Mouse (Mus musculus): ENCODE data around the gene Mien1. TPM values are rescaled to one million over a fixed set of nuclear protein-coding genes. Genes with fewer than 3 reads are reported as not detected.
A peak's percentile ranks its signal among the peaks of the same experiment; 100 is the strongest.

Gene Mien1
- 192 and 197 TPM in 2 replicates for polyA plus RNA-seq (2012; rRNA removed)

- no peaks in the 10 kb centered on the region for H3K4me1 ChIP-seq (ENCODE audit: control insufficient read depth, insufficient read depth, low read length)
- peak within 1 kb of the TSS; percentile 64 for H3K4me3 ChIP-seq (ENCODE audit: insufficient read depth, low read length)
- no peak within 1 kb of the TSS for H3K27ac ChIP-seq (ENCODE audit: insufficient read depth, low read length)
- peak; percentile 83 for TF ChIP-seq CTCF (IDR thresholded peaks at IDR 0.05; ENCODE audit: extremely low read depth, insufficient read depth, low read length)
- peak; percentile 85 for TF ChIP-seq POLR2A (IDR thresholded peaks at IDR 0.05; ENCODE audit: extremely low read depth, insufficient read depth, low read length)
These were observed at the start of gene Mien1 for GRCm38 (mm10) chr11:98438331-98439158. TSS of gene Mien1 (minus strand) at chr11:98438991.

GRCm38 (mm10) chr11:98487526-98488040, 48.8 kb upstream of the Mien1 start:
- no peak for TF ChIP-seq CTCF (IDR thresholded peaks at IDR 0.05; ENCODE audit: extremely low read depth, insufficient read depth, low read length)
- TF ChIP-seq POLR2A (IDR thresholded peaks at IDR 0.05; ENCODE audit: extremely low read depth, insufficient read depth, low read length): no peak
- Histone ChIP-seq H3K27ac (ENCODE audit: insufficient read depth, low read length) (no peak overlapping the region), H3K4me3 (ENCODE audit: insufficient read depth, low read length) (no peak overlapping the region), H3K4me1 (ENCODE audit: control insufficient read depth, insufficient read depth, low read length) (no peaks in the 10 kb centered on the region)

GRCm38 (mm10) chr11:98485749-98486148, 47.0 kb upstream of the Mien1 start:
- no peak overlapping the region for H3K27ac ChIP-seq (ENCODE audit: insufficient read depth, low read length)
- TF ChIP-seq CTCF (IDR thresholded peaks at IDR 0.05; ENCODE audit: extremely low read depth, insufficient read depth, low read length) (no peak), POLR2A (IDR thresholded peaks at IDR 0.05; ENCODE audit: extremely low read depth, insufficient read depth, low read length) (no peak)
- no peak overlapping the region for H3K4me3 ChIP-seq (ENCODE audit: insufficient read depth, low read length)
- no peaks in the 10 kb centered on the region for H3K4me1 ChIP-seq (ENCODE audit: control insufficient read depth, insufficient read depth, low read length)

- Histone ChIP-seq H3K27ac (ENCODE audit: insufficient read depth, low read length) (no peak overlapping the region), H3K4me1 (ENCODE audit: control insufficient read depth, insufficient read depth, low read length) (no peaks in the 10 kb centered on the region), H3K4me3 (ENCODE audit: insufficient read depth, low read length) (no peak overlapping the region)
- no peak for TF ChIP-seq CTCF (IDR thresholded peaks at IDR 0.05; ENCODE audit: extremely low read depth, insufficient read depth, low read length)
- no peak for TF ChIP-seq POLR2A (IDR thresholded peaks at IDR 0.05; ENCODE audit: extremely low read depth, insufficient read depth, low read length)
These were observed 43.3 kb upstream of the Mien1 start for GRCm38 (mm10) chr11:98482067-98482466.

GRCm38 (mm10) chr11:98481231-98481630, 42.4 kb upstream of the Mien1 start:
- Histone ChIP-seq H3K27ac (ENCODE audit: insufficient read depth, low read length) (no peak overlapping the region), H3K4me3 (ENCODE audit: insufficient read depth, low read length) (no peak overlapping the region), H3K4me1 (ENCODE audit: control insufficient read depth, insufficient read depth, low read length) (no peaks in the 10 kb centered on the region)
- TF ChIP-seq CTCF (IDR thresholded peaks at IDR 0.05; ENCODE audit: extremely low read depth, insufficient read depth, low read length): no peak
- no peak for TF ChIP-seq POLR2A (IDR thresholded peaks at IDR 0.05; ENCODE audit: extremely low read depth, insufficient read depth, low read length)

- Histone ChIP-seq H3K27ac (ENCODE audit: insufficient read depth, low read length) (no peak overlapping the region), H3K4me3 (ENCODE audit: insufficient read depth, low read length) (no peak overlapping the region), H3K4me1 (ENCODE audit: control insufficient read depth, insufficient read depth, low read length) (no peaks in the 10 kb centered on the region)
- TF ChIP-seq POLR2A (IDR thresholded peaks at IDR 0.05; ENCODE audit: extremely low read depth, insufficient read depth, low read length) (no peak), CTCF (IDR thresholded peaks at IDR 0.05; ENCODE audit: extremely low read depth, insufficient read depth, low read length) (no peak)
These were observed 41.2 kb upstream of the Mien1 start for GRCm38 (mm10) chr11:98479940-98480497.

- Histone ChIP-seq H3K4me1 (ENCODE audit: control insufficient read depth, insufficient read depth, low read length) (no peaks in the 10 kb centered on the region), H3K4me3 (ENCODE audit: insufficient read depth, low read length) (no peak overlapping the region), H3K27ac (ENCODE audit: insufficient read depth, low read length) (no peak overlapping the region)
- no peak for TF ChIP-seq POLR2A (IDR thresholded peaks at IDR 0.05; ENCODE audit: extremely low read depth, insufficient read depth, low read length)
- no peak for TF ChIP-seq CTCF (IDR thresholded peaks at IDR 0.05; ENCODE audit: extremely low read depth, insufficient read depth, low read length)
These were observed 40.5 kb upstream of the Mien1 start for GRCm38 (mm10) chr11:98479026-98479939.

- Histone ChIP-seq H3K4me1 (ENCODE audit: control insufficient read depth, insufficient read depth, low read length) (no peaks in the 10 kb centered on the region; the same call in 1 of the 2 replicates), H3K4me3 (ENCODE audit: insufficient read depth, low read length) (no peak overlapping the region), H3K27ac (ENCODE audit: insufficient read depth, low read length) (no peak overlapping the region)
- TF ChIP-seq POLR2A (IDR thresholded peaks at IDR 0.05; ENCODE audit: extremely low read depth, insufficient read depth, low read length) (no peak), CTCF (IDR thresholded peaks at IDR 0.05; ENCODE audit: extremely low read depth, insufficient read depth, low read length) (no peak)
These were observed 38.4 kb upstream of the Mien1 start for GRCm38 (mm10) chr11:98477011-98477701.
